Mouse (Mus musculus): ENCODE measurements around the gene Shcbp1l. TPM values are rescaled to one million over a fixed set of nuclear protein-coding genes. Genes with fewer than 3 reads are reported as not detected.
"Not testable (repeated sequence)": the region's sequence is repeated elsewhere in the genome, so short reads cannot be mapped to it uniquely, and the experiment has no call there.

The Shcbp1l gene
- polyA plus RNA-seq (2015; fragmentation: Nextera tagmentation; extraction: Ambion mirVana) = 0.30 TPM in 1 of 2 replicates, not detected in the other

- peak within 1 kb of the TSS; percentile 67 for H3K9ac ChIP-seq (ENCODE audit: low read length)
- peaks cover 4% of the 10 kb centered on the region for H3K4me1 ChIP-seq (ENCODE audit: control insufficient read depth, insufficient read depth, low read length)
- no peaks in the 10 kb centered on the region for H3K9me3 ChIP-seq (replicated peaks; ENCODE audit: control insufficient read depth, low read length)
- H3K36me3 ChIP-seq (ENCODE audit: control insufficient read depth, insufficient read depth, low read length) = no peaks in the 10 kb centered on the region
- peak; percentile 88 for ATAC-seq (ENCODE audit: insufficient read depth, low FRiP score)
- H3K4me2 ChIP-seq (ENCODE audit: low read depth, low read length) = peak within 1 kb of the TSS; percentile 99
- no peak within 1 kb of the TSS for H3K27ac ChIP-seq (ENCODE audit: low read length)
- peak within 1 kb of the TSS; percentile 58 for H3K4me3 ChIP-seq (replicated peaks; ENCODE audit: low read length)
- WGBS = 2% methylated on average over 60 of the region's 60 CpGs
- H3K27me3 ChIP-seq (ENCODE audit: control insufficient read depth, insufficient read depth, low read length) = peaks cover 3% of the 10 kb centered on the region; the same call in 1 of the 2 replicates
Observed at GRCm38 (mm10) chr1:153424770-153425584, at the start of gene Shcbp1l. Gene Shcbp1l (plus strand): TSS chr1:153425162.

- no peak overlapping the region for H3K4me2 ChIP-seq (ENCODE audit: low read depth, low read length)
- H3K4me1 ChIP-seq (ENCODE audit: control insufficient read depth, insufficient read depth, low read length) = peaks cover 4% of the 10 kb centered on the region; the same call in 1 of the 2 replicates
- no peak for ATAC-seq (ENCODE audit: insufficient read depth, low FRiP score)
- 31% methylated on average over 6 of the region's 6 CpGs for WGBS
- no peak overlapping the region for H3K9ac ChIP-seq (ENCODE audit: low read length)
- no peaks in the 10 kb centered on the region for H3K27me3 ChIP-seq (ENCODE audit: control insufficient read depth, insufficient read depth, low read length)
- H3K9me3 ChIP-seq (replicated peaks; ENCODE audit: control insufficient read depth, low read length) = no peaks in the 10 kb centered on the region
- no peaks in the 10 kb centered on the region for H3K36me3 ChIP-seq (ENCODE audit: control insufficient read depth, insufficient read depth, low read length)
- no peak overlapping the region for H3K27ac ChIP-seq (ENCODE audit: low read length)
- no peak overlapping the region for H3K4me3 ChIP-seq (replicated peaks; ENCODE audit: low read length)
Observed at GRCm38 (mm10) chr1:153376446-153376845, 48.5 kb upstream of the Shcbp1l start.

GRCm38 (mm10) chr1:153378587-153378986 is 46.4 kb upstream of the Shcbp1l start:
- Histone ChIP-seq H3K27me3 (ENCODE audit: control insufficient read depth, insufficient read depth, low read length) (no peaks in the 10 kb centered on the region), H3K4me3 (replicated peaks; ENCODE audit: low read length) (no peak overlapping the region), H3K36me3 (ENCODE audit: control insufficient read depth, insufficient read depth, low read length) (no peaks in the 10 kb centered on the region), H3K27ac (ENCODE audit: low read length) (no peak overlapping the region), H3K4me1 (ENCODE audit: control insufficient read depth, insufficient read depth, low read length) (peaks cover 4% of the 10 kb centered on the region; the same call in 1 of the 2 replicates), H3K4me2 (ENCODE audit: low read depth, low read length) (no peak overlapping the region), H3K9ac (ENCODE audit: low read length) (no peak overlapping the region), H3K9me3 (replicated peaks; ENCODE audit: control insufficient read depth, low read length) (no peaks in the 10 kb centered on the region)
- 48% methylated on average over 6 of the region's 6 CpGs for WGBS
- ATAC-seq (ENCODE audit: insufficient read depth, low FRiP score) = no peak

DNA sequence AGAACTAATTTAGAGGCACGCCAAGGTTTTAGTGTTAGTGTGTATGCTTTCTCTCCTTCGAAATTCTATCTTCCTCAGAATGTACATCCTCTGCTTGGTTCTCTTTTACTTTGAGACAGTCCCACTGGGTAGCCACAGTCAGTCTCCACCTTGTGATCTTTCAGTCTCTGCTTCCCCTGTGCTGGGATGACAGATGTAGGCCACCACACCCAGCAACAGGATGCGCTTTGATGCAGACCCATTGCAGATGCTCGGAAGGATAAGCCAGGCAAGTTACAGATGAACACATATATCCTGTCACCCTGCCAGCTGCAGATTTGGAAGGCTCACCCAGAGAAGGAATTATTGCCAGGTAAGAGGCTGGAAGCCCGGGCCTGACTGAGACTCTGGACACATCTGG is 45.1 kb upstream of the Shcbp1l start:
- no peak overlapping the region for H3K9ac ChIP-seq (ENCODE audit: low read length)
- H3K4me1 ChIP-seq (ENCODE audit: control insufficient read depth, insufficient read depth, low read length) = peaks cover 4% of the 10 kb centered on the region; the same call in 1 of the 2 replicates
- 76% methylated on average over 5 of the region's 5 CpGs for WGBS
- no peaks in the 10 kb centered on the region for H3K9me3 ChIP-seq (replicated peaks; ENCODE audit: control insufficient read depth, low read length)
- H3K27ac ChIP-seq (ENCODE audit: low read length) = no peak overlapping the region
- H3K27me3 ChIP-seq (ENCODE audit: control insufficient read depth, insufficient read depth, low read length) = no peaks in the 10 kb centered on the region
- no peak overlapping the region for H3K4me3 ChIP-seq (replicated peaks; ENCODE audit: low read length)
- no peak overlapping the region for H3K4me2 ChIP-seq (ENCODE audit: low read depth, low read length)
- H3K36me3 ChIP-seq (ENCODE audit: control insufficient read depth, insufficient read depth, low read length) = no peaks in the 10 kb centered on the region
- no peak for ATAC-seq (ENCODE audit: insufficient read depth, low FRiP score)

GRCm38 (mm10) chr1:153380746-153381282 is 44.1 kb upstream of the Shcbp1l start:
- H3K4me1 ChIP-seq (ENCODE audit: control insufficient read depth, insufficient read depth, low read length) = peaks cover 4% of the 10 kb centered on the region; the same call in 1 of the 2 replicates
- 84% methylated on average over 9 of the region's 9 CpGs for WGBS
- H3K27ac ChIP-seq (ENCODE audit: low read length) = no peak overlapping the region
- H3K9ac ChIP-seq (ENCODE audit: low read length) = no peak overlapping the region
- no peak overlapping the region for H3K4me2 ChIP-seq (ENCODE audit: low read depth, low read length)
- no peak overlapping the region for H3K4me3 ChIP-seq (replicated peaks; ENCODE audit: low read length)
- ATAC-seq (ENCODE audit: insufficient read depth, low FRiP score) = no peak
- no peaks in the 10 kb centered on the region for H3K27me3 ChIP-seq (ENCODE audit: control insufficient read depth, insufficient read depth, low read length)
- H3K36me3 ChIP-seq (ENCODE audit: control insufficient read depth, insufficient read depth, low read length) = no peaks in the 10 kb centered on the region
- no peaks in the 10 kb centered on the region for H3K9me3 ChIP-seq (replicated peaks; ENCODE audit: control insufficient read depth, low read length)

- H3K36me3 ChIP-seq (ENCODE audit: control insufficient read depth, insufficient read depth, low read length) = no peaks in the 10 kb centered on the region
- no peak overlapping the region for H3K4me2 ChIP-seq (ENCODE audit: low read depth, low read length)
- H3K9me3 ChIP-seq (replicated peaks; ENCODE audit: control insufficient read depth, low read length) = no peaks in the 10 kb centered on the region
- whole genome bisulfite sequencing = 68% methylated on average over 6 of the region's 6 CpGs
- no peaks in the 10 kb centered on the region for H3K27me3 ChIP-seq (ENCODE audit: control insufficient read depth, insufficient read depth, low read length)
- peaks cover 5% of the 10 kb centered on the region; the same call in 1 of the 2 replicates for H3K4me1 ChIP-seq (ENCODE audit: control insufficient read depth, insufficient read depth, low read length)
- no peak overlapping the region for H3K4me3 ChIP-seq (replicated peaks; ENCODE audit: low read length)
- H3K27ac ChIP-seq (ENCODE audit: low read length) = no peak overlapping the region
- H3K9ac ChIP-seq (ENCODE audit: low read length) = no peak overlapping the region
- ATAC-seq (ENCODE audit: insufficient read depth, low FRiP score) = no peak
Observed at GRCm38 (mm10) chr1:153385081-153385480, 39.9 kb upstream of the Shcbp1l start.

DNA sequence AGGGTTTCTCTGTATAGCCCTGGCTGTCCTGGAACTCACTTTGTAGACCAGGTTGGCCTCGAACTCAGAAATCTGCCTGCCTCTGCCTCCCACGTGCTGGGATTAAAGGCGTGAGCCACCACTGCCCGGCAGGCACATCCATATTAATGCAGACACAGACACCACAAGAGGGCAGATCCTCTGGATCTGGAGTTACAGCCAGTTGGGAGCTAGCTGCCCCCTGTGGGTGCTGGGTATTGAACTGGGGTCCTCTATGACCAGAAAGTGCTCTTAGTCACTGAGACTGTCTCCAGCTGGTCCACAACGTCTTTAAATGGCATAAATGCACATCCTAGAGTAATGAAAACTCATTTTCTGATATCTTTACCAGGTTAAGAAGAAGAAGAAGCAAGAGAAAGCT is 39.3 kb upstream of the Shcbp1l start:
- not testable (repeated sequence) for H3K27ac ChIP-seq (ENCODE audit: low read length); H3K4me3 ChIP-seq (replicated peaks; ENCODE audit: low read length); H3K36me3 ChIP-seq (ENCODE audit: control insufficient read depth, insufficient read depth, low read length); H3K4me1 ChIP-seq (ENCODE audit: control insufficient read depth, insufficient read depth, low read length); H3K4me2 ChIP-seq (ENCODE audit: low read depth, low read length); ATAC-seq (ENCODE audit: insufficient read depth, low FRiP score); H3K27me3 ChIP-seq (ENCODE audit: control insufficient read depth, insufficient read depth, low read length); H3K9me3 ChIP-seq (replicated peaks; ENCODE audit: control insufficient read depth, low read length); H3K9ac ChIP-seq (ENCODE audit: low read length)
- WGBS = 88% methylated on average over 5 of the region's 5 CpGs

GRCm38 (mm10) chr1:153386271-153387069 is 38.5 kb upstream of the Shcbp1l start:
- Histone ChIP-seq H3K4me1 (ENCODE audit: control insufficient read depth, insufficient read depth, low read length) (peaks cover 5% of the 10 kb centered on the region; the same call in 1 of the 2 replicates), H3K9ac (ENCODE audit: low read length) (peak overlapping the region; percentile 47; the same call in 1 of the 2 replicates), H3K4me2 (ENCODE audit: low read depth, low read length) (peak overlapping the region; percentile 30; the same call in 1 of the 2 replicates), H3K27ac (ENCODE audit: low read length) (no peak overlapping the region), H3K4me3 (replicated peaks; ENCODE audit: low read length) (no peak overlapping the region), H3K27me3 (ENCODE audit: control insufficient read depth, insufficient read depth, low read length) (no peaks in the 10 kb centered on the region), H3K9me3 (replicated peaks; ENCODE audit: control insufficient read depth, low read length) (no peaks in the 10 kb centered on the region), H3K36me3 (ENCODE audit: control insufficient read depth, insufficient read depth, low read length) (no peaks in the 10 kb centered on the region)
- peak; percentile 91 for ATAC-seq (ENCODE audit: insufficient read depth, low FRiP score)
- 48% methylated on average over 25 of the region's 25 CpGs for whole genome bisulfite sequencing
